Mouse (Mus musculus): Measurements from ENCODE around the gene Acp7.

Acp7 gene

GRCm38 (mm10) chr7:28637511-28637910 is 6.4 kb upstream of the Acp7 start:
- POLR2A ChIA-PET, result interaction anchor here in 3 of 4 experiments (0.7 to 3.4 kb wide), 27 partner anchors 9 to 258 kb away, joined by 3 to 14 read pairs (median 3); partner anchors contain the start of genes Ccer2 (in 1 of the 3), Fbxo27 (in 1 of the 3) and Sirt2 (in 1 of the 3)

DNA sequence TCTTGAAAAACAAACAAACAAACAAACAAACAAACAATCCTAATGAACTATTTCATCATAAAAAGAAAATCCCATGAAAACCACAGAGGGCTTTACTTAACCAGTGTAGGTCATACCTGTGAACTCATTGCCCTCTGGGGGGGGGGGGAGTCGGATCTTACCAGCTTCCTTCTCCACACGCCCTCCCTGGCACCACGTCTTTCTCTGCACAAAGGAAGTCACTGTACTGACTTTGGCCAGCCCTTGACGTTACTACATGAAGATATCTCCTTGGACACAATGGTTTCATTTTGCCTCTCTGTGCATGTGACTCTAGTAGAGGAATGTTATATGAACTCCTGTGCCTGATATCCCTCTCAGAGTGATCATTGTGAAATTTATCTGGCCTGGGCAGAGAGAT is 3.0 kb upstream of the Acp7 start:
- POLR2A ChIA-PET, result interaction anchor here in 2 of 4 experiments (0.6 to 2.0 kb wide), 5 partner anchors 9 to 275 kb away, joined by 3 to 5 read pairs (median 4); no protein-coding TSS in a partner anchor
- CTCF ChIA-PET, result interaction anchor here in 2 of 4 experiments (0.6 to 1.0 kb wide), 2 partner anchors 31 to 1420 kb away, joined by 3 to 4 read pairs; no protein-coding TSS in a partner anchor

More at GRCm38 (mm10) chr7:28637511-28637910, 6.4 kb upstream of the Acp7 start:
- CTCF ChIA-PET, result interaction anchor here in 2 of 4 experiments (1.2 to 1.8 kb wide), 3 partner anchors 28 to 38 kb away, joined by 3 to 6 read pairs (median 4); no protein-coding TSS in a partner anchor

DNA sequence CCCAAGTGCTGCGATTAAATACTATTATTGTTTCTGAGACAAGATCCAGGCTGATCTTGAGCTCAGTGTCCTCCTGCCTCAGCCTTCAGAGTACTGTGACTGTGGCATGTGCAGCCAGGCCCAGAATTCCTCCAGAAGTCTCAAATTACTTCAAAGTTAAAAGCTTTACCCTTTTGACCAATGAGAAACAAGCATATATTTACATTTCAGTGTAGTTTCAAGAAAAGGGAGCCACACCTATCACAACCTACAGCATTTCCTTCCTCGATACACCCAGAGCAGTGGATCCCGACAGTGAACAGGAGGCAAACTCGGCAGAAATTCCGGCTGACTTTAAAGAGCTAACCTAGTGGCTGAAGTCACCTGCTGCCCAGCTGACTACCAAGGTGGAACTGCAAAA is 6.3 kb downstream of the Acp7 start:
- ChIA-PET POLR2A (interaction anchor here in 3 of 4 experiments (0.5 to 1.8 kb wide), 35 partner anchors 8 to 883 kb away, joined by 3 to 8 read pairs (median 3); partner anchors contain the start of genes Med29 (in 1 of the 3), Paf1 (in 1 of the 3), Pak4 (in 1 of the 3) and Samd4b (in 1 of the 3)), CTCF (interaction anchor here in 2 of 4 experiments (0.7 to 1.6 kb wide), 4 partner anchors 23 to 133 kb away, joined by 3 to 6 read pairs (median 4); no protein-coding TSS in a partner anchor)

DNA sequence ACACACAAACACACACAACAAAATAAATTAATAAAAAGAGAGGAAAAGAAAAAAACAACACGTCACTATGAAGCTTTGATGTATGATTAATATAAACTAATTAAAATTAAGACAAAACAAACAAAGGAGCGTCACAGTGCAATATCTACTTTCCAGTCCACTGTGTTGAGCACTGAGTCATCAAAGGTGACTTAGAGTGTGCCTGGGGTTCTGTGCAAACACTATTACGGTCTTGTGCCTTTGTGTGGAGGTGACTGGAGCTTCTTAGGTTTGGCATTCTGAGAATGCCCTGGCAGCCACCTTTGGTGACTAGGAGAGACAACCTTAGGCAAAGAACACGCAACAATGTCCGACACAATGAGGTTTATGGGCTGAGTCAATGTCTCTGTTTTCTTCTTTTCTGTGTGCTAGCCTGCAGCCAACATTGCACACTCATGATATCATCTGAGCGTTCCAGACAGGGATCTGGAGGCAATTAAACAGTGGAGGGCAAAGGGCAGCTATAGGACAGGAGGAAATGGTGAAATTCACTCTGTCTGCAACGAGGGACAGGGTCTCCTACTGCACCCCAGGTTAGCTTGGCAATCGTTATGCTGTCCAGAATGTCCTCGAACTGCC is 11.9 kb downstream of the Acp7 start:
- ChIA-PET POLR2A (interaction anchor here in 2 of 4 experiments (0.6 to 2.7 kb wide), 9 partner anchors 11 to 268 kb away, joined by 3 to 10 read pairs (median 3); partner anchors contain the start of genes Acp7 (in 1 of the 2), Mrps12 (in 1 of the 2), Pak4 (in 1 of the 2) and Samd4b (in 1 of the 2)), CTCF (interaction anchor here in 1 of 4 experiments (0.6 kb wide), 1 partner anchor 30 kb away, joined by 3 read pairs; no protein-coding TSS in a partner anchor)

- POLR2A ChIA-PET, result interaction anchor here in 3 of 4 experiments (0.5 to 1.7 kb wide), 10 partner anchors 9 to 385 kb away, joined by 3 to 6 read pairs (median 4); partner anchors contain the start of gene Ifnl2 (in 1 of the 3)
- CTCF ChIA-PET, result interaction anchor here in 2 of 4 experiments (0.7 to 1.4 kb wide), 4 partner anchors 45 to 169 kb away, joined by 3 to 5 read pairs (median 3); partner anchors contain the start of gene Gmfg (in 1 of the 2)
Measured at GRCm38 (mm10) chr7:28605951-28606350, 25.2 kb downstream of the Acp7 start.

DNA sequence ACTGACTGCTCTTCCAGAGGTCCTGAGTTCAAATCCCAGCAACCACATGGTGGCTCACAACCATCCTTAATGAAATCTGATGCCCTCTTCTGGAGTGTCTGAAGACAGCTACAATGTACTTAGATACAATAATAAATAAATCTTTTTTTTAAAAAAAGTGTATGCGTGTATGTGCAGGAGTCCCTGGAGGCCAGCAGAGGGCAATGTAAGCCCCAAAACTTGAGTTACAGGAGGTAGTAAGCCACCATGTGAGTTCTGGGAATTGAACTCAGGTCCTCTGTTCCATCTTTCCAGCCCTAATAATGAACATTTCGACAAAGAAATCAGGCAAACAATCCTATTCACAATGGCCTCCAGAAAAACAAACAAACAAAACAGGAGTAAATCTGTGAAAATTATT is 27.3 kb downstream of the Acp7 start:
- POLR2A ChIA-PET, result interaction anchor here in 1 of 4 experiments (0.9 to 12.6 kb wide), 2 partner anchors 29 to 181 kb away, joined by 3 to 185 read pairs; no protein-coding TSS in a partner anchor

DNA sequence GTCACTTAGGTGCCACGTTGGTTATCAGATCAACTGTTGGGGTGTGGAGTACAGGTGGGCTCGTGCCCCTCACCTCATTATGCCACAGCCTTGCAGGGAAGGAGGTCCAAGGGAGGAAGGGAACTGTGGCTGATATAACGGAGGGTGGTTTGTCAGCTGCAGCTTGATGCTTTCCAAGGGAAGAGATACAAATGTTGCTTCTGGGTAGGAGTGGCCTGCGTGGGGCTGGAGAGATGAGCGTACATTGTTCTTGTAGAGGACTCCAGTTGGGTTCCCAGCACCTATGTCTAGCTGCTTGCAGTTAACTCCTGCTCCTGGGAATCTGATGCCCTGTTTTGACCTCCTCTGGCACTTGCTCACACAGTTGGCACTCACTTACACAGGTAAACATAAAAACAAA is 28.0 kb downstream of the Acp7 start:
- ChIA-PET POLR2A (interaction anchor here in 2 of 4 experiments (0.6 to 12.6 kb wide), 3 partner anchors 28 to 253 kb away, joined by 3 to 185 read pairs (median 3); partner anchors contain the start of gene Rps16 (in 1 of the 2)), CTCF (interaction anchor here in 2 of 4 experiments (1.3 to 2.7 kb wide), 3 partner anchors 115 to 165 kb away, joined by 3 to 10 read pairs (median 4); partner anchors contain the start of genes Gmfg (in 1 of the 2), Mrps12 (in 1 of the 2) and Sars2 (in 1 of the 2))

More for the DNA sequence above, 27.3 kb downstream of the Acp7 start:
- CTCF ChIA-PET, result interaction anchor here in 1 of 4 experiments (1.3 to 1.8 kb wide), 2 partner anchors 116 to 138 kb away, joined by 3 to 4 read pairs; partner anchors contain the start of genes Mrps12 and Sars2

- ChIA-PET POLR2A (interaction anchor here (0.6 to 12.6 kb wide), 12 partner anchors 14 to 309 kb away, joined by 3 to 185 read pairs (median 4); partner anchors contain the start of gene Gmfg (in 3 of the 4)), CTCF (interaction anchor here (0.6 to 2.7 kb wide), 27 partner anchors 23 to 311 kb away, joined by 3 to 22 read pairs (median 4); partner anchors contain the start of genes Gmfg (in 3 of the 4), Med29 (in 1 of the 4), Paf1 (in 1 of the 4) and Selenov (in 1 of the 4))
Measured at GRCm38 (mm10) chr7:28601668-28602067, 29.5 kb downstream of the Acp7 start.

DNA sequence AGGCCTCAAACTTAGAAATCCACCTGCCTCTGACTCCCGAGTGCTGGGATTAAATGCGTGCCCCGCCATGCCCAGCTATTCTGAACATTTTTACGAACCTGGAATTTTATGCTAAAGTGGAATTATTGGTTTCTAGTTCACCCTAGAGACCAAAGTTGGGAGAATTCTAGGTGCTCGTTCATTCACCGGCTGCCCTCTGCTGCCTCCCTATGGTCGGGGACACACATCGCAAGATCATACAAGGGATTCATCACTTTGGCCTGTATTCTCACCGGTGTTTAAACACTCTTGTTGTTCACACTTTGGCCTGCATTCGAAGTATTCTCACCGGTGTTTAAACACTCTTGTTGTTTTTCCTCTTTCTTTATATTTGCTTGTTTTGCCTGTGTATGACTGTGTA is 30.1 kb downstream of the Acp7 start:
- ChIA-PET POLR2A (interaction anchor here in 3 of 4 experiments (0.6 to 12.6 kb wide), 13 partner anchors 15 to 309 kb away, joined by 3 to 185 read pairs (median 3); partner anchors contain the start of genes Gmfg (in 2 of the 3) and Rps16 (in 1 of the 3)), CTCF (interaction anchor here (0.6 to 2.7 kb wide), 26 partner anchors 22 to 310 kb away, joined by 3 to 22 read pairs (median 4); partner anchors contain the start of genes Gmfg (in 3 of the 4), Med29 (in 1 of the 4), Paf1 (in 1 of the 4) and Selenov (in 1 of the 4))

GRCm38 (mm10) chr7:28598951-28599350 is 32.2 kb downstream of the Acp7 start:
- CTCF ChIA-PET, result interaction anchor here in 3 of 4 experiments (0.6 to 3.9 kb wide), 17 partner anchors 9 to 389 kb away, joined by 3 to 31 read pairs (median 4); partner anchors contain the start of gene Gmfg (in 2 of the 3)

DNA sequence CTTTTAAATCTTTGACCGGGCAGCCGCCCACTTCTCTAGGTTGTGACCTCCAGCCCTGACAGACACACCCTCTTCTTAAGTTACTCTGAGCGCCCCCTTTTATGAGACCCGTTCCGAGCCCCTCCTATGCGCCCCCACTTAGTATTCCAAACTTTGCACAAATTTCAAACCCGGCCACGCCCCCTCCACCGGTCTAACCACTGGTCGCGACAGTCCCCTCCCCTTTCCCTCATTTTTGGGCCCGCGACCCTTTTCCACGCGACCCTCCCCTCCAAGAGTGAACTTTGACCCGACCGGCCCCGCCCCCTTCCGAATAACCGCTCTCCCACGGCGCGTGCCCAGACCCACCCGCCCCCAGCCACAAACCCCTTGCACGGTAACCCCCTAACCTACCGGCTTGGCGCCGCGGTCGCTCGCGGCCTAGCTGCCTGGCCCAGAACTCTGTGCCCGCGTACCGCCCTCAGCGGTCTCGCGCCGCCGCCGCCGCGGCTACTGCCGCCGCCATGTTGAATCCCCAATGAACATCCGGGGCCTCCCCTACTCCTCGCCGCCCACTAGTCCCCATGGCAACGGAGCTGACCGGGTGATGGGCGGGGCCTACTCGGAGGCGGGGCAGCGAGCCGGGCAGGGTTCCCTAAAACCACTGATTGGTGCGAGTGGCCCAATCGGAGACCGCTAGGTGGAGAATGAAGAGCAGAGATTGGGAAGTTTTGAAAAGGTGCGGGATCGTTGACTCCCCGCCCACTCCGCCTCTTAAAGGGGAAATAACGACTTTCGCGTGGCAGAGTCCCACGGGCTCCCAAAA is 33.3 kb downstream of the Acp7 start, which contains the start of the genes Samd4b and Pak4:
Samd4b (minus strand) TSS at position 503 of the 805 bp plus-strand sequence.
Pak4 (minus strand) TSS at position 544 of the 805 bp plus-strand sequence.
- POLR2A ChIA-PET, result interaction anchor here in 3 of 4 experiments (0.5 to 12.6 kb wide), 80 partner anchors 10 to 704 kb away, joined by 3 to 318 read pairs (median 4); partner anchors contain the start of genes Gmfg (in 3 of the 3), Fbxo17 (in 2 of the 3), Acp7 (in 1 of the 3) and Med29 (in 1 of the 3)
- CTCF ChIA-PET, result interaction anchor here (0.5 to 3.9 kb wide), 28 partner anchors 10 to 390 kb away, joined by 3 to 31 read pairs (median 4); partner anchors contain the start of gene Gmfg (in 2 of the 4)

More at GRCm38 (mm10) chr7:28598951-28599350, 32.2 kb downstream of the Acp7 start:
- POLR2A ChIA-PET, result interaction anchor here in 2 of 4 experiments (0.6 to 12.6 kb wide), 36 partner anchors 12 to 245 kb away, joined by 3 to 318 read pairs (median 4); partner anchors contain the start of genes Gmfg (in 2 of the 2), Fbxo17 (in 1 of the 2), Med29 (in 1 of the 2) and Mrps12 (in 1 of the 2)

DNA sequence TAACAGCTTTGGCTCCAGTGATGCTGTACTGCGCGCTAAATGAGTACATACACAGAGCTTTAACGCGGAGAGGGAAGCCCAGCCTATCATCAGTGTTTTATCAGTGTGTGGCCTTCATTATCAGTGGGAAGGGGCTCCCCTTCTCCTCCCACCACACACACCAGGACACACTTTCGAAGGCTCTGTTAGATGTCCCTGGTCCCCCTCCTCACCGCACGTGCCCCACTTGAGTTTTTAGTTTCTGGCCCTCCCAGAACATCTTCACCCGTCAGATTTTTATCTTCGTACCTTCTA is 33.9 kb downstream of the Acp7 start:
- ChIA-PET POLR2A (interaction anchor here in 3 of 4 experiments (0.5 to 12.6 kb wide), 69 partner anchors 9 to 846 kb away, joined by 3 to 318 read pairs (median 5); partner anchors contain the start of genes Gmfg (in 3 of the 3), Med29 (in 2 of the 3), Paf1 (in 2 of the 3) and Rps16 (in 2 of the 3)), CTCF (interaction anchor here (0.5 to 3.9 kb wide), 17 partner anchors 12 to 298 kb away, joined by 3 to 31 read pairs (median 4); partner anchors contain the start of gene Gmfg (in 2 of the 4))

- ChIA-PET POLR2A (interaction anchor here in 3 of 4 experiments (0.5 to 12.6 kb wide), 86 partner anchors 9 to 1385 kb away, joined by 3 to 318 read pairs (median 4); partner anchors contain the start of genes Gmfg (in 3 of the 3), Med29 (in 2 of the 3), Paf1 (in 2 of the 3) and Rps16 (in 2 of the 3)), CTCF (interaction anchor here (0.5 to 3.9 kb wide), 24 partner anchors 11 to 973 kb away, joined by 3 to 31 read pairs (median 4); partner anchors contain the start of gene Gmfg (in 2 of the 4))
Measured at GRCm38 (mm10) chr7:28596436-28597276, 34.5 kb downstream of the Acp7 start.

GRCm38 (mm10) chr7:28595751-28596435 is 35.2 kb downstream of the Acp7 start:
- CTCF ChIA-PET, result interaction anchor here (0.5 to 3.9 kb wide), 12 partner anchors 15 to 447 kb away, joined by 3 to 31 read pairs (median 4); partner anchors contain the start of gene Gmfg (in 2 of the 4)
- POLR2A ChIA-PET, result interaction anchor here (0.5 to 12.6 kb wide), 58 partner anchors 8 to 1385 kb away, joined by 3 to 318 read pairs (median 5); partner anchors contain the start of genes Gmfg (in 3 of the 4), Med29 (in 2 of the 4), Paf1 (in 2 of the 4) and Fbxo27 (in 1 of the 4)
